Mouse (Mus musculus): ENCODE results near the gene Adam23. TPM values are rescaled to one million over a fixed set of nuclear protein-coding genes. Genes with fewer than 3 reads are reported as not detected.

Gene Adam23
- polyA plus RNA-seq, 1 experiment from 2014 or later = 12.6 TPM

GRCm38 (mm10) chr1:63561772-63562520 lies 116.3 kb downstream of the Adam23 start:
- WGBS = 85% methylated on average over 4 of the region's 4 CpGs
- Histone ChIP-seq H3K27ac (no peak overlapping the region), H3K4me1 (no peaks in the 10 kb centered on the region), H3K4me3 (no peak overlapping the region), H3K9ac (no peak overlapping the region), H3K9me3 (no peaks in the 10 kb centered on the region), H3K36me3 (no peaks in the 10 kb centered on the region), H3K4me2 (replicated peaks) (no peak overlapping the region), H3K27me3 (replicated peaks) (no peaks in the 10 kb centered on the region)
- no peak for ATAC-seq (ENCODE audit: low FRiP score, low read depth)

- Histone ChIP-seq H3K4me3 (no peak overlapping the region), H3K4me1 (no peaks in the 10 kb centered on the region), H3K9ac (no peak overlapping the region), H3K36me3 (no peaks in the 10 kb centered on the region), H3K27ac (no peak overlapping the region), H3K27me3 (replicated peaks) (no peaks in the 10 kb centered on the region), H3K9me3 (no peaks in the 10 kb centered on the region), H3K4me2 (replicated peaks) (no peak overlapping the region)
- no peak for ATAC-seq (ENCODE audit: low FRiP score, low read depth)
- WGBS = 25% methylated on average over 4 of the region's 4 CpGs
Observed at GRCm38 (mm10) chr1:63563928-63564327, 118.2 kb downstream of the Adam23 start.

- no peaks in the 10 kb centered on the region for H3K36me3 ChIP-seq
- no peak for ATAC-seq (ENCODE audit: low FRiP score, low read depth)
- no peak overlapping the region for H3K9ac ChIP-seq
- no peak overlapping the region for H3K4me3 ChIP-seq
- 41% methylated on average over 7 of the region's 7 CpGs for WGBS
- no peaks in the 10 kb centered on the region for H3K4me1 ChIP-seq
- no peaks in the 10 kb centered on the region for H3K27me3 ChIP-seq (replicated peaks)
- H3K27ac ChIP-seq = no peak overlapping the region
- H3K9me3 ChIP-seq = no peaks in the 10 kb centered on the region
- H3K4me2 ChIP-seq (replicated peaks) = no peak overlapping the region
Observed at GRCm38 (mm10) chr1:63566501-63566900, 120.8 kb downstream of the Adam23 start.

GRCm38 (mm10) chr1:63567031-63567430 lies 121.3 kb downstream of the Adam23 start:
- ATAC-seq (ENCODE audit: low FRiP score, low read depth) = no peak

GRCm38 (mm10) chr1:63572229-63572628 lies 126.5 kb downstream of the Adam23 start:
- no peak overlapping the region for H3K27ac ChIP-seq

More at GRCm38 (mm10) chr1:63567031-63567430, 121.3 kb downstream of the Adam23 start:
- H3K9me3 ChIP-seq = no peaks in the 10 kb centered on the region
- no peak overlapping the region for H3K9ac ChIP-seq
- H3K4me1 ChIP-seq = no peaks in the 10 kb centered on the region
- no peaks in the 10 kb centered on the region for H3K36me3 ChIP-seq
- H3K4me2 ChIP-seq (replicated peaks) = no peak overlapping the region
- H3K4me3 ChIP-seq = no peak overlapping the region
- H3K27me3 ChIP-seq (replicated peaks) = no peaks in the 10 kb centered on the region
- 79% methylated on average over 4 of the region's 4 CpGs for WGBS
- no peak overlapping the region for H3K27ac ChIP-seq

GRCm38 (mm10) chr1:63573432-63573831 lies 127.7 kb downstream of the Adam23 start:
- 0 out of 2 replicates have a peak overlapping the region, but pooled peaks have one; percentile 7 for H3K4me2 ChIP-seq (replicated peaks)
- 34% methylated on average over 6 of the region's 6 CpGs for WGBS
- H3K9ac ChIP-seq = no peak overlapping the region
- H3K27me3 ChIP-seq (replicated peaks) = no peaks in the 10 kb centered on the region
- H3K9me3 ChIP-seq = no peaks in the 10 kb centered on the region
- H3K4me1 ChIP-seq = peaks cover 20% of the 10 kb centered on the region
- H3K4me3 ChIP-seq = no peak overlapping the region
- H3K36me3 ChIP-seq = no peaks in the 10 kb centered on the region
- peak; percentile 66; the same call in 1 of the 2 replicates for ATAC-seq (ENCODE audit: low FRiP score, low read depth)
- H3K27ac ChIP-seq = no peak overlapping the region

More at GRCm38 (mm10) chr1:63572229-63572628, 126.5 kb downstream of the Adam23 start:
- Histone ChIP-seq H3K4me3 (no peak overlapping the region), H3K27me3 (replicated peaks) (no peaks in the 10 kb centered on the region), H3K9ac (no peak overlapping the region), H3K4me2 (replicated peaks) (no peak overlapping the region), H3K4me1 (peaks cover 20% of the 10 kb centered on the region), H3K36me3 (no peaks in the 10 kb centered on the region), H3K9me3 (no peaks in the 10 kb centered on the region)
- WGBS = 56% methylated on average over 7 of the region's 7 CpGs
- no peak; the same call in 1 of the 2 replicates for ATAC-seq (ENCODE audit: low FRiP score, low read depth)

GRCm38 (mm10) chr1:63573864-63574611 lies 128.3 kb downstream of the Adam23 start:
- no peak overlapping the region for H3K27ac ChIP-seq
- no peaks in the 10 kb centered on the region for H3K9me3 ChIP-seq
- no peak overlapping the region for H3K9ac ChIP-seq
- no peak overlapping the region for H3K4me3 ChIP-seq
- no peak for ATAC-seq (ENCODE audit: low FRiP score, low read depth)
- 66% methylated on average over 12 of the region's 12 CpGs for WGBS
- no peaks in the 10 kb centered on the region for H3K36me3 ChIP-seq
- no peaks in the 10 kb centered on the region for H3K27me3 ChIP-seq (replicated peaks)
- H3K4me1 ChIP-seq = peaks cover 20% of the 10 kb centered on the region
- H3K4me2 ChIP-seq (replicated peaks) = no peak overlapping the region

- ATAC-seq (ENCODE audit: low FRiP score, low read depth) = no peak
- H3K9ac ChIP-seq = no peak overlapping the region
- H3K27ac ChIP-seq = no peak overlapping the region
- no peak overlapping the region for H3K4me2 ChIP-seq (replicated peaks)
- WGBS = 79% methylated on average over 5 of the region's 5 CpGs
- H3K4me3 ChIP-seq = no peak overlapping the region
- H3K4me1 ChIP-seq = peaks cover 20% of the 10 kb centered on the region
- H3K36me3 ChIP-seq = no peaks in the 10 kb centered on the region
- H3K9me3 ChIP-seq = no peaks in the 10 kb centered on the region
- no peaks in the 10 kb centered on the region for H3K27me3 ChIP-seq (replicated peaks)
Observed at GRCm38 (mm10) chr1:63576803-63577202, 131.1 kb downstream of the Adam23 start.

GRCm38 (mm10) chr1:63579153-63579552 lies 133.5 kb downstream of the Adam23 start:
- no peak for ATAC-seq (ENCODE audit: low FRiP score, low read depth)
- no peak overlapping the region for H3K4me3 ChIP-seq
- H3K4me2 ChIP-seq (replicated peaks) = no peak overlapping the region
- WGBS = 83% methylated on average over 8 of the region's 8 CpGs
- no peaks in the 10 kb centered on the region for H3K36me3 ChIP-seq
- H3K27ac ChIP-seq = no peak overlapping the region
- no peak overlapping the region for H3K9ac ChIP-seq
- H3K4me1 ChIP-seq = peaks cover 2% of the 10 kb centered on the region
- no peaks in the 10 kb centered on the region for H3K27me3 ChIP-seq (replicated peaks)
- H3K9me3 ChIP-seq = no peaks in the 10 kb centered on the region

- WGBS = 70% methylated on average over 7 of the region's 7 CpGs
- Histone ChIP-seq H3K4me2 (replicated peaks) (no peak overlapping the region), H3K27ac (no peak overlapping the region), H3K9me3 (no peaks in the 10 kb centered on the region), H3K4me3 (no peak overlapping the region), H3K9ac (no peak overlapping the region), H3K36me3 (no peaks in the 10 kb centered on the region), H3K27me3 (replicated peaks) (no peaks in the 10 kb centered on the region), H3K4me1 (no peaks in the 10 kb centered on the region)
- ATAC-seq (ENCODE audit: low FRiP score, low read depth) = no peak
Observed at GRCm38 (mm10) chr1:63586869-63587268, 141.2 kb downstream of the Adam23 start.

GRCm38 (mm10) chr1:63603870-63604500 lies 158.3 kb downstream of the Adam23 start:
- Histone ChIP-seq H3K36me3 (no peaks in the 10 kb centered on the region), H3K9ac (no peak overlapping the region), H3K4me2 (replicated peaks) (no peak overlapping the region), H3K4me3 (no peak overlapping the region), H3K9me3 (no peaks in the 10 kb centered on the region), H3K4me1 (no peaks in the 10 kb centered on the region), H3K27me3 (replicated peaks) (no peaks in the 10 kb centered on the region), H3K27ac (no peak overlapping the region)
- ATAC-seq (ENCODE audit: low FRiP score, low read depth) = no peak
- 50% methylated on average over 3 of the region's 3 CpGs for WGBS

- Histone ChIP-seq H3K27ac (no peak overlapping the region), H3K9me3 (no peaks in the 10 kb centered on the region), H3K4me3 (no peak overlapping the region), H3K36me3 (no peaks in the 10 kb centered on the region), H3K9ac (no peak overlapping the region), H3K27me3 (replicated peaks) (peaks cover 5% of the 10 kb centered on the region; the same call in 1 of the 2 replicates), H3K4me2 (replicated peaks) (no peak overlapping the region), H3K4me1 (no peaks in the 10 kb centered on the region)
- WGBS = 92% methylated on average over 4 of the region's 4 CpGs
- ATAC-seq (ENCODE audit: low FRiP score, low read depth) = no peak
Observed at GRCm38 (mm10) chr1:63609613-63610012, 163.9 kb downstream of the Adam23 start.

All from neural tube, embryonic 12.5 days (tissue).